Mouse (Mus musculus) ES-Bruce4 (cell line): ENCODE data around the gene Ank3. TPM values are rescaled to one million over a fixed set of nuclear protein-coding genes. Genes with fewer than 3 reads are reported as not detected.
A peak's percentile ranks its signal among the peaks of the same experiment; 100 is the strongest.

Source experiments
- H3K27ac ChIP-seq: 2 replicates; pipeline ENCODE4 v1.5.1; 2012; ENCODE audit warnings: low read length, inconsistent platforms; ENCODE audit not compliant: insufficient read depth
- H3K27me3 ChIP-seq: 2 replicates; pipeline ENCODE4 v1.6.1; 2012; ENCODE audit warnings: mild to moderate bottlenecking, low read length, inconsistent platforms; ENCODE audit not compliant: control insufficient read depth, poor library complexity, insufficient read depth, severe bottlenecking
- H3K36me3 ChIP-seq: 2 replicates; pipeline ENCODE4 v1.6.1; 2012; ENCODE audit warnings: inconsistent platforms, mild to moderate bottlenecking, low read length, moderate library complexity; ENCODE audit not compliant: control insufficient read depth, poor library complexity, insufficient read depth, severe bottlenecking
- H3K4me1 ChIP-seq: one replicate; pipeline ENCODE4 v1.8.1; 2011; ENCODE audit warnings: low read length; ENCODE audit not compliant: control insufficient read depth, insufficient read depth
- H3K4me3 ChIP-seq: 2 replicates; pipeline ENCODE4 v1.5.1; 2011; ENCODE audit warnings: low read depth, mild to moderate bottlenecking, low read length
- H3K9ac ChIP-seq: 2 replicates; pipeline ENCODE4 v1.6.1; 2012; ENCODE audit warnings: low read depth, mild to moderate bottlenecking, inconsistent platforms; ENCODE audit not compliant: poor library complexity, severe bottlenecking
- H3K9me3 ChIP-seq: replicated peaks from 2 replicates; pipeline ENCODE4 v1.6.1; 2012; ENCODE audit warnings: mild to moderate bottlenecking, low read length, inconsistent platforms; ENCODE audit not compliant: control insufficient read depth, poor library complexity, insufficient read depth, severe bottlenecking
- CTCF ChIP-seq: IDR thresholded peaks from one replicate; pipeline ENCODE4 v1.8.1; 2011; ENCODE audit warnings: low read depth, low read length
- EP300 ChIP-seq: IDR thresholded peaks from 2 replicates; pipeline ENCODE4 v1.6.1; 2011; ENCODE audit warnings: low read depth, low read length; ENCODE audit not compliant: insufficient read depth
- POLR2A ChIP-seq: IDR thresholded peaks from one replicate; pipeline ENCODE4 v1.8.1; 2011; ENCODE audit warnings: low read length; ENCODE audit not compliant: insufficient read depth
- polyA plus RNA-seq: library from polyadenylated mRNA; stranded (reverse); fragments of >200 nt; gene quantifications from 2 replicates; pipeline ENCODE4 v1.2.4, GENCODE M21; 2011; ENCODE audit warnings: low read depth; ENCODE audit not compliant: missing spikeins, insufficient read depth, insufficient read length

Gene Ank3
- polyA plus RNA-seq, 1 experiment: 61.0 TPM

GRCm38 (mm10) chr10:69389511-69389910 is 9.1 kb upstream of the Ank3 start:
- TF ChIP-seq POLR2A: no peak
- no peak for TF ChIP-seq CTCF
- no peak for TF ChIP-seq EP300
- Histone ChIP-seq H3K4me1 (peaks cover 2% of the 10 kb centered on the region), H3K9ac (no peak overlapping the region)

GRCm38 (mm10) chr10:69398197-69398762 is 293 bp upstream of the Ank3 start:
- Histone ChIP-seq H3K4me1 (peaks cover 4% of the 10 kb centered on the region), H3K9ac (peak overlapping the region; percentile 91), H3K9me3 (no peaks in the 10 kb centered on the region), H3K27me3 (peaks cover 5% of the 10 kb centered on the region; the same call in 1 of the 2 replicates), H3K27ac (no peak overlapping the region), H3K36me3 (no peaks in the 10 kb centered on the region), H3K4me3 (peak overlapping the region; percentile 88)
- TF ChIP-seq EP300 (no peak), CTCF (no peak)

More at GRCm38 (mm10) chr10:69389511-69389910, 9.1 kb upstream of the Ank3 start:
- Histone ChIP-seq H3K36me3 (no peaks in the 10 kb centered on the region), H3K9me3 (no peaks in the 10 kb centered on the region), H3K4me3 (no peak overlapping the region), H3K27ac (no peak overlapping the region), H3K27me3 (no peaks in the 10 kb centered on the region)

GRCm38 (mm10) chr10:69399814-69400385 is 1.3 kb downstream of the Ank3 start:
- no peak for TF ChIP-seq POLR2A
- no peak for TF ChIP-seq CTCF
- H3K36me3 ChIP-seq: no peaks in the 10 kb centered on the region
- peaks cover 4% of the 10 kb centered on the region for H3K4me1 ChIP-seq
- H3K27ac ChIP-seq: no peak overlapping the region
- H3K9ac ChIP-seq: peak overlapping the region; percentile 91
- no peaks in the 10 kb centered on the region for H3K9me3 ChIP-seq
- H3K27me3 ChIP-seq: peaks cover 5% of the 10 kb centered on the region; the same call in 1 of the 2 replicates
- H3K4me3 ChIP-seq: peak overlapping the region; percentile 88

GRCm38 (mm10) chr10:69405431-69405830 is 6.9 kb downstream of the Ank3 start:
- H3K4me3 ChIP-seq: no peak overlapping the region
- TF ChIP-seq CTCF (no peak), EP300 (no peak), POLR2A (no peak)
- peaks cover 2% of the 10 kb centered on the region; the same call in 1 of the 2 replicates for H3K27me3 ChIP-seq
- no peak overlapping the region for H3K27ac ChIP-seq
- no peaks in the 10 kb centered on the region for H3K36me3 ChIP-seq
- peaks cover under 1% of the 10 kb centered on the region for H3K4me1 ChIP-seq
- H3K9me3 ChIP-seq: no peaks in the 10 kb centered on the region
- no peak overlapping the region for H3K9ac ChIP-seq

- Histone ChIP-seq H3K36me3 (no peaks in the 10 kb centered on the region), H3K4me1 (no peaks in the 10 kb centered on the region), H3K27ac (no peak overlapping the region), H3K27me3 (no peaks in the 10 kb centered on the region), H3K9ac (no peak overlapping the region), H3K4me3 (no peak overlapping the region), H3K9me3 (no peaks in the 10 kb centered on the region)
- TF ChIP-seq EP300 (no peak), POLR2A (no peak), CTCF (no peak)
These were observed 16.3 kb downstream of the Ank3 start for GRCm38 (mm10) chr10:69414888-69415287.

- no peak for TF ChIP-seq EP300
- no peak for TF ChIP-seq POLR2A
- no peak for TF ChIP-seq CTCF
- no peak overlapping the region for H3K4me3 ChIP-seq
- H3K27ac ChIP-seq: no peak overlapping the region
- no peak overlapping the region for H3K9ac ChIP-seq
- no peaks in the 10 kb centered on the region for H3K9me3 ChIP-seq
- H3K36me3 ChIP-seq: no peaks in the 10 kb centered on the region
- no peaks in the 10 kb centered on the region for H3K4me1 ChIP-seq
- no peaks in the 10 kb centered on the region for H3K27me3 ChIP-seq
These were observed 20.1 kb downstream of the Ank3 start for GRCm38 (mm10) chr10:69418716-69419115.
